Mouse (Mus musculus) lung, adult 2 months (tissue): ENCODE measurements around the gene Dnaja3. TPM values are rescaled to one million over a fixed set of nuclear protein-coding genes. Genes with fewer than 3 reads are reported as not detected.
"Not testable (repeated sequence)": the region's sequence is repeated elsewhere in the genome, so short reads cannot be mapped to it uniquely, and the experiment has no call there.

Experiments
- DNase-seq: peaks from one replicate; pipeline ENCODE4 v3.0.0; 2022
- H3K4me1 ChIP-seq: fragments of 200-500 bp; 2 replicates; pipeline ENCODE4 v1.6.1; 2011; ENCODE audit warnings: low read length; ENCODE audit not compliant: control insufficient read depth, insufficient read depth
- H3K4me3 ChIP-seq: fragments of 200-500 bp; replicated peaks from 2 replicates; pipeline ENCODE3; 2011; ENCODE audit warnings: low read depth, mild to moderate bottlenecking, control low read depth, low read length; ENCODE audit errors: extremely low read depth
- CTCF ChIP-seq: fragments of 200-500 bp; IDR thresholded peaks from 2 replicates; pipeline ENCODE4 v1.5.1; 2011; ENCODE audit warnings: mild to moderate bottlenecking, low read length, control low read depth; ENCODE audit not compliant: insufficient read depth
- POLR2A ChIP-seq: fragments of 200-500 bp; IDR thresholded peaks from 2 replicates; pipeline ENCODE4 v1.6.1; 2011; ENCODE audit warnings: low read depth, mild to moderate bottlenecking, control low read depth, low read length, borderline replicate concordance; ENCODE audit errors: extremely low read depth
- WGBS: fragments of 180-500 bp; shearing (Covaris S2); methylation state at CpG from one replicate; pipeline ENCODE4 v1.1.7; 2018; 5-methylcytosine and 5-hydroxymethylcytosine counted together
- polyA plus RNA-seq: library from polyadenylated mRNA; depleted of rRNA; stranded (reverse); fragments of >200 nt; gene quantifications from 2 replicates; pipeline ENCODE4 v1.2.3, GENCODE M21; 2012

Dnaja3 gene
- polyA plus RNA-seq, 1 experiment: 21.2 TPM

GRCm38 (mm10) chr16:4659326-4659725, 19.5 kb downstream of the Dnaja3 start:
- TF ChIP-seq POLR2A: no peak
- no peak for TF ChIP-seq CTCF
- Histone ChIP-seq H3K4me1 (no peaks in the 10 kb centered on the region), H3K4me3 (no peak overlapping the region)
- no peak for DNase-seq
- WGBS: 50% methylated on average over 2 of the region's 2 CpGs

- no peak for DNase-seq
- TF ChIP-seq POLR2A (no peak), CTCF (no peak)
- Histone ChIP-seq H3K4me3 (no peak overlapping the region), H3K4me1 (no peaks in the 10 kb centered on the region)
- WGBS: 89% methylated on average over 2 of the region's 2 CpGs
These were observed 21.8 kb downstream of the Dnaja3 start for GRCm38 (mm10) chr16:4661605-4662004.

GRCm38 (mm10) chr16:4663806-4664205, 24.0 kb downstream of the Dnaja3 start:
- no peak for TF ChIP-seq POLR2A
- TF ChIP-seq CTCF: no peak
- H3K4me3 ChIP-seq: no peak overlapping the region
- H3K4me1 ChIP-seq: no peaks in the 10 kb centered on the region
- 88% methylated on average over 2 of the region's 2 CpGs for WGBS
- DNase-seq: no peak

- TF ChIP-seq CTCF: no peak
- TF ChIP-seq POLR2A: no peak
- Histone ChIP-seq H3K4me3 (no peak overlapping the region), H3K4me1 (no peaks in the 10 kb centered on the region)
- DNase-seq: no peak
- 77% methylated on average over 2 of the region's 2 CpGs for WGBS
These were observed 25.9 kb downstream of the Dnaja3 start for GRCm38 (mm10) chr16:4665726-4666125.

- Histone ChIP-seq H3K4me1 (no peaks in the 10 kb centered on the region), H3K4me3 (no peak overlapping the region)
- peak; percentile 80 for DNase-seq
- 43% methylated on average over 3 of the region's 3 CpGs for WGBS
- peak; percentile 96 for TF ChIP-seq CTCF
- TF ChIP-seq POLR2A: no peak
These were observed 27.5 kb downstream of the Dnaja3 start for GRCm38 (mm10) chr16:4667190-4667808.

GRCm38 (mm10) chr16:4670317-4670716, 30.5 kb downstream of the Dnaja3 start:
- H3K4me3 ChIP-seq: no peak overlapping the region
- no peak for DNase-seq
- WGBS: 66% methylated on average over 5 of the region's 5 CpGs
- no peaks in the 10 kb centered on the region for H3K4me1 ChIP-seq
- no peak for TF ChIP-seq CTCF
- TF ChIP-seq POLR2A: no peak

- DNase-seq: no peak
- H3K4me3 ChIP-seq: no peak overlapping the region
- TF ChIP-seq POLR2A (no peak), CTCF (no peak)
- peaks cover 4% of the 10 kb centered on the region for H3K4me1 ChIP-seq
- WGBS: 44% methylated on average over 4 of the region's 4 CpGs
These were observed 34.3 kb downstream of the Dnaja3 start for GRCm38 (mm10) chr16:4674091-4674490.

- no peak for TF ChIP-seq CTCF
- TF ChIP-seq POLR2A: no peak
- Histone ChIP-seq H3K4me3 (no peak overlapping the region), H3K4me1 (peaks cover 4% of the 10 kb centered on the region)
- no peak for DNase-seq
- 92% methylated on average over 5 of the region's 5 CpGs for WGBS
These were observed 37.0 kb downstream of the Dnaja3 start for GRCm38 (mm10) chr16:4676836-4677235.

GRCm38 (mm10) chr16:4678080-4678479, 38.3 kb downstream of the Dnaja3 start:
- no peak for TF ChIP-seq POLR2A
- no peak for TF ChIP-seq CTCF
- no peak overlapping the region for H3K4me3 ChIP-seq
- peaks cover 4% of the 10 kb centered on the region for H3K4me1 ChIP-seq
- no peak for DNase-seq
- 67% methylated on average over 5 of the region's 5 CpGs for WGBS

- peak within 1 kb of the TSS; percentile 92 for H3K4me3 ChIP-seq
- DNase-seq: peak; percentile 85
- H3K4me1 ChIP-seq: peaks cover 5% of the 10 kb centered on the region
- WGBS: under 1% methylated on average over 47 of the region's 47 CpGs
- no peak for TF ChIP-seq CTCF
- peak; percentile 74; the same call in 1 of the 2 replicates for TF ChIP-seq POLR2A
These were observed 39.6 kb downstream of the Dnaja3 start, which contains the start of gene Coro7 for GRCm38 (mm10) chr16:4679121-4680018. Gene Coro7 (minus strand): TSS chr16:4679777.

- not testable (repeated sequence) for DNase-seq, H3K4me1 ChIP-seq, H3K4me3 ChIP-seq
- WGBS: 75% methylated on average over 3 of the region's 3 CpGs
These were observed 41.2 kb downstream of the Dnaja3 start for GRCm38 (mm10) chr16:4680922-4681455.
